Mouse (Mus musculus): ENCODE results near the gene Nphs1. TPM values are rescaled to one million over a fixed set of nuclear protein-coding genes. Genes with fewer than 3 reads are reported as not detected.

Nphs1 gene
- polyA plus RNA-seq, 1 experiment from 2014 or later = 5.5 TPM

GRCm38 (mm10) chr7:30453766-30454165 is 4.3 kb upstream of the Nphs1 start:
- Histone ChIP-seq H3K9me3 (ENCODE audit: low read length) (no peaks in the 10 kb centered on the region), H3K9ac (replicated peaks; ENCODE audit: low read length) (no peak overlapping the region), H3K4me1 (ENCODE audit: insufficient read depth, low read length) (peaks cover 17% of the 10 kb centered on the region; the same call in 1 of the 2 replicates), H3K4me2 (replicated peaks; ENCODE audit: low read depth, low read length) (peak overlapping the region; percentile 44), H3K27me3 (ENCODE audit: insufficient read depth, low read length) (peaks cover 68% of the 10 kb centered on the region), H3K4me3 (ENCODE audit: low read length) (peak overlapping the region; percentile 24; the same call in 1 of the 2 replicates), H3K36me3 (ENCODE audit: insufficient read depth, low read length) (no peaks in the 10 kb centered on the region), H3K27ac (ENCODE audit: low read length) (no peak overlapping the region)
- 2% methylated on average over 25 of the region's 25 CpGs for WGBS
- peak; percentile 55; the same call in 1 of the 2 replicates for ATAC-seq (ENCODE audit: low FRiP score, low TSS enrichment)

- Histone ChIP-seq H3K4me2 (replicated peaks; ENCODE audit: low read depth, low read length) (peak overlapping the region; percentile 44), H3K4me1 (ENCODE audit: insufficient read depth, low read length) (peaks cover 17% of the 10 kb centered on the region; the same call in 1 of the 2 replicates), H3K4me3 (ENCODE audit: low read length) (peak overlapping the region; percentile 24; the same call in 1 of the 2 replicates), H3K9me3 (ENCODE audit: low read length) (no peaks in the 10 kb centered on the region), H3K9ac (replicated peaks; ENCODE audit: low read length) (no peak overlapping the region), H3K36me3 (ENCODE audit: insufficient read depth, low read length) (no peaks in the 10 kb centered on the region), H3K27ac (ENCODE audit: low read length) (no peak overlapping the region), H3K27me3 (ENCODE audit: insufficient read depth, low read length) (peaks cover 73% of the 10 kb centered on the region)
- ATAC-seq (ENCODE audit: low FRiP score, low TSS enrichment) = no peak
- WGBS = 3% methylated on average over 6 of the region's 6 CpGs
Measured at GRCm38 (mm10) chr7:30454259-30454658, 3.9 kb upstream of the Nphs1 start.

GRCm38 (mm10) chr7:30456487-30456886 is 1.6 kb upstream of the Nphs1 start:
- Histone ChIP-seq H3K4me2 (replicated peaks; ENCODE audit: low read depth, low read length) (peak overlapping the region; percentile 37), H3K4me3 (ENCODE audit: low read length) (peak overlapping the region; percentile 23)

GRCm38 (mm10) chr7:30456911-30457628 is 1.0 kb upstream of the Nphs1 start:
- Histone ChIP-seq H3K9me3 (ENCODE audit: low read length) (no peaks in the 10 kb centered on the region), H3K4me2 (replicated peaks; ENCODE audit: low read depth, low read length) (peak overlapping the region; percentile 37), H3K27ac (ENCODE audit: low read length) (no peak overlapping the region), H3K4me1 (ENCODE audit: insufficient read depth, low read length) (peaks cover 17% of the 10 kb centered on the region; the same call in 1 of the 2 replicates), H3K4me3 (ENCODE audit: low read length) (peak overlapping the region; percentile 23), H3K27me3 (ENCODE audit: insufficient read depth, low read length) (peaks cover 96% of the 10 kb centered on the region), H3K36me3 (ENCODE audit: insufficient read depth, low read length) (no peaks in the 10 kb centered on the region), H3K9ac (replicated peaks; ENCODE audit: low read length) (no peak overlapping the region)
- ATAC-seq (ENCODE audit: low FRiP score, low TSS enrichment) = no peak
- under 1% methylated on average over 31 of the region's 31 CpGs for WGBS

More at GRCm38 (mm10) chr7:30456487-30456886, 1.6 kb upstream of the Nphs1 start:
- no peak for ATAC-seq (ENCODE audit: low FRiP score, low TSS enrichment)
- Histone ChIP-seq H3K4me1 (ENCODE audit: insufficient read depth, low read length) (peaks cover 17% of the 10 kb centered on the region; the same call in 1 of the 2 replicates), H3K9ac (replicated peaks; ENCODE audit: low read length) (no peak overlapping the region), H3K27me3 (ENCODE audit: insufficient read depth, low read length) (peaks cover 92% of the 10 kb centered on the region), H3K9me3 (ENCODE audit: low read length) (no peaks in the 10 kb centered on the region), H3K27ac (ENCODE audit: low read length) (no peak overlapping the region), H3K36me3 (ENCODE audit: insufficient read depth, low read length) (no peaks in the 10 kb centered on the region)
- under 1% methylated on average over 9 of the region's 9 CpGs for WGBS

- H3K9me3 ChIP-seq (ENCODE audit: low read length) = no peaks in the 10 kb centered on the region
- H3K4me2 ChIP-seq (replicated peaks; ENCODE audit: low read depth, low read length) = no peak overlapping the region
- 34% methylated on average over 6 of the region's 6 CpGs for whole genome bisulfite sequencing
- no peaks in the 10 kb centered on the region for H3K36me3 ChIP-seq (ENCODE audit: insufficient read depth, low read length)
- H3K27ac ChIP-seq (ENCODE audit: low read length) = no peak overlapping the region
- H3K4me3 ChIP-seq (ENCODE audit: low read length) = no peak overlapping the region
- H3K27me3 ChIP-seq (ENCODE audit: insufficient read depth, low read length) = peaks cover 94% of the 10 kb centered on the region
- H3K9ac ChIP-seq (replicated peaks; ENCODE audit: low read length) = no peak overlapping the region
- peaks cover 5% of the 10 kb centered on the region; the same call in 1 of the 2 replicates for H3K4me1 ChIP-seq (ENCODE audit: insufficient read depth, low read length)
- peak; percentile 41; the same call in 1 of the 2 replicates for ATAC-seq (ENCODE audit: low FRiP score, low TSS enrichment)
Measured at GRCm38 (mm10) chr7:30459484-30459883, 1.4 kb downstream of the Nphs1 start.

GRCm38 (mm10) chr7:30463568-30463967 is 5.5 kb downstream of the Nphs1 start:
- Histone ChIP-seq H3K27ac (ENCODE audit: low read length) (no peak overlapping the region), H3K9ac (replicated peaks; ENCODE audit: low read length) (no peak overlapping the region), H3K9me3 (ENCODE audit: low read length) (no peaks in the 10 kb centered on the region), H3K4me2 (replicated peaks; ENCODE audit: low read depth, low read length) (no peak overlapping the region), H3K4me1 (ENCODE audit: insufficient read depth, low read length) (no peaks in the 10 kb centered on the region), H3K27me3 (ENCODE audit: insufficient read depth, low read length) (peaks cover 93% of the 10 kb centered on the region), H3K36me3 (ENCODE audit: insufficient read depth, low read length) (no peaks in the 10 kb centered on the region), H3K4me3 (ENCODE audit: low read length) (no peak overlapping the region)
- 24% methylated on average over 7 of the region's 7 CpGs for WGBS
- ATAC-seq (ENCODE audit: low FRiP score, low TSS enrichment) = no peak

GRCm38 (mm10) chr7:30463996-30464395 is 5.9 kb downstream of the Nphs1 start:
- Histone ChIP-seq H3K9ac (replicated peaks; ENCODE audit: low read length) (no peak overlapping the region), H3K4me2 (replicated peaks; ENCODE audit: low read depth, low read length) (no peak overlapping the region), H3K4me3 (ENCODE audit: low read length) (no peak overlapping the region), H3K9me3 (ENCODE audit: low read length) (no peaks in the 10 kb centered on the region), H3K27me3 (ENCODE audit: insufficient read depth, low read length) (peaks cover 90% of the 10 kb centered on the region), H3K4me1 (ENCODE audit: insufficient read depth, low read length) (no peaks in the 10 kb centered on the region), H3K27ac (ENCODE audit: low read length) (no peak overlapping the region), H3K36me3 (ENCODE audit: insufficient read depth, low read length) (no peaks in the 10 kb centered on the region)
- WGBS = 24% methylated on average over 4 of the region's 4 CpGs
- ATAC-seq (ENCODE audit: low FRiP score, low TSS enrichment) = no peak

GRCm38 (mm10) chr7:30464816-30465300 is 6.7 kb downstream of the Nphs1 start:
- no peak for ATAC-seq (ENCODE audit: low FRiP score, low TSS enrichment)
- no peaks in the 10 kb centered on the region for H3K4me1 ChIP-seq (ENCODE audit: insufficient read depth, low read length)
- WGBS = 9% methylated on average over 6 of the region's 6 CpGs
- no peak overlapping the region for H3K4me2 ChIP-seq (replicated peaks; ENCODE audit: low read depth, low read length)
- H3K36me3 ChIP-seq (ENCODE audit: insufficient read depth, low read length) = no peaks in the 10 kb centered on the region
- H3K27me3 ChIP-seq (ENCODE audit: insufficient read depth, low read length) = peaks cover 81% of the 10 kb centered on the region
- no peak overlapping the region for H3K4me3 ChIP-seq (ENCODE audit: low read length)
- H3K27ac ChIP-seq (ENCODE audit: low read length) = no peak overlapping the region
- H3K9me3 ChIP-seq (ENCODE audit: low read length) = no peaks in the 10 kb centered on the region
- H3K9ac ChIP-seq (replicated peaks; ENCODE audit: low read length) = no peak overlapping the region

- Histone ChIP-seq H3K36me3 (ENCODE audit: insufficient read depth, low read length) (no peaks in the 10 kb centered on the region), H3K9ac (replicated peaks; ENCODE audit: low read length) (no peak overlapping the region), H3K4me2 (replicated peaks; ENCODE audit: low read depth, low read length) (no peak overlapping the region), H3K27me3 (ENCODE audit: insufficient read depth, low read length) (peaks cover 11% of the 10 kb centered on the region), H3K27ac (ENCODE audit: low read length) (no peak overlapping the region), H3K4me3 (ENCODE audit: low read length) (no peak overlapping the region), H3K9me3 (ENCODE audit: low read length) (peaks cover 3% of the 10 kb centered on the region; the same call in 1 of the 2 replicates), H3K4me1 (ENCODE audit: insufficient read depth, low read length) (peaks cover 1% of the 10 kb centered on the region; the same call in 1 of the 2 replicates)
- WGBS = 46% methylated on average over 5 of the region's 5 CpGs
- ATAC-seq (ENCODE audit: low FRiP score, low TSS enrichment) = no peak
Measured at GRCm38 (mm10) chr7:30472411-30472810, 14.3 kb downstream of the Nphs1 start.

GRCm38 (mm10) chr7:30474999-30475398 is 16.9 kb downstream of the Nphs1 start:
- no peaks in the 10 kb centered on the region for H3K27me3 ChIP-seq (ENCODE audit: insufficient read depth, low read length)
- no peak overlapping the region for H3K9ac ChIP-seq (replicated peaks; ENCODE audit: low read length)
- H3K4me1 ChIP-seq (ENCODE audit: insufficient read depth, low read length) = peaks cover 9% of the 10 kb centered on the region
- WGBS = 65% methylated on average over 4 of the region's 4 CpGs
- no peak overlapping the region for H3K4me3 ChIP-seq (ENCODE audit: low read length)
- no peaks in the 10 kb centered on the region for H3K36me3 ChIP-seq (ENCODE audit: insufficient read depth, low read length)
- no peak overlapping the region for H3K4me2 ChIP-seq (replicated peaks; ENCODE audit: low read depth, low read length)
- peaks cover 3% of the 10 kb centered on the region; the same call in 1 of the 2 replicates for H3K9me3 ChIP-seq (ENCODE audit: low read length)
- ATAC-seq (ENCODE audit: low FRiP score, low TSS enrichment) = no peak
- no peak overlapping the region for H3K27ac ChIP-seq (ENCODE audit: low read length)

All from kidney, embryonic 16.5 days (tissue).